Mouse (Mus musculus): Measurements from ENCODE around the gene Pml. TPM values are rescaled to one million over a fixed set of nuclear protein-coding genes. Genes with fewer than 3 reads are reported as not detected.

The Pml gene
- polyA plus RNA-seq, 1 experiment from 2014 or later = 4.7 TPM

Small RNA genes within 50 kb of the gene (microRNA-seq; reads per million reads assigned to microRNA genes)
- gene Mir6385 = not detected

Other genes with a start within 250 kb of the Pml start
- 0.31 and 0.57 TPM in 2 replicates for gene Cyp11a1, start 243.4 kb downstream of the Pml start, polyA plus RNA-seq (2015; fragmentation: Nextera tagmentation; extraction: Ambion mirVana)
- gene Stra6, start 186.0 kb downstream of the Pml start, polyA plus RNA-seq (2015; fragmentation: Nextera tagmentation; extraction: Ambion mirVana) = 19.1 and 20.1 TPM in 2 replicates
- gene Ccdc33, start 131.0 kb downstream of the Pml start, polyA plus RNA-seq (2015; fragmentation: Nextera tagmentation; extraction: Ambion mirVana) = 0.81 and 0.91 TPM in 2 replicates
- 40.9 and 43.7 TPM in 2 replicates for gene Islr, start 45.5 kb downstream of the Pml start, polyA plus RNA-seq (2015; fragmentation: Nextera tagmentation; extraction: Ambion mirVana)
- 11.1 and 11.3 TPM in 2 replicates for gene Islr2, start 45.5 kb downstream of the Pml start, polyA plus RNA-seq (2015; fragmentation: Nextera tagmentation; extraction: Ambion mirVana)
- gene Stoml1, start 3.4 kb upstream of the Pml start, polyA plus RNA-seq (2015; fragmentation: Nextera tagmentation; extraction: Ambion mirVana) = 105 and 116 TPM in 2 replicates
- 8.0 and 8.1 TPM in 2 replicates for gene Loxl1, start 63.4 kb upstream of the Pml start, polyA plus RNA-seq (2015; fragmentation: Nextera tagmentation; extraction: Ambion mirVana)
- not detected in 2 replicates for gene Tbc1d21, start 120.7 kb upstream of the Pml start, polyA plus RNA-seq (2015; fragmentation: Nextera tagmentation; extraction: Ambion mirVana)
- gene Insyn1, start 238.8 kb upstream of the Pml start, polyA plus RNA-seq (2015; fragmentation: Nextera tagmentation; extraction: Ambion mirVana) = 5.0 and 6.8 TPM in 2 replicates

Data from hindbrain, embryonic 13.5 days (tissue).